Mouse (Mus musculus) cerebellum, adult 11 months (tissue): ENCODE results near the gene Ccdc117.
A peak's percentile ranks its signal among the peaks of the same experiment; 100 is the strongest.
"Not testable (repeated sequence)": the region's sequence is repeated elsewhere in the genome, so short reads cannot be mapped to it uniquely, and the experiment has no call there.

Source experiments
- DNase-seq: peaks from one replicate; pipeline ENCODE4 v3.0.0; 2022

Ccdc117 gene

DNA sequence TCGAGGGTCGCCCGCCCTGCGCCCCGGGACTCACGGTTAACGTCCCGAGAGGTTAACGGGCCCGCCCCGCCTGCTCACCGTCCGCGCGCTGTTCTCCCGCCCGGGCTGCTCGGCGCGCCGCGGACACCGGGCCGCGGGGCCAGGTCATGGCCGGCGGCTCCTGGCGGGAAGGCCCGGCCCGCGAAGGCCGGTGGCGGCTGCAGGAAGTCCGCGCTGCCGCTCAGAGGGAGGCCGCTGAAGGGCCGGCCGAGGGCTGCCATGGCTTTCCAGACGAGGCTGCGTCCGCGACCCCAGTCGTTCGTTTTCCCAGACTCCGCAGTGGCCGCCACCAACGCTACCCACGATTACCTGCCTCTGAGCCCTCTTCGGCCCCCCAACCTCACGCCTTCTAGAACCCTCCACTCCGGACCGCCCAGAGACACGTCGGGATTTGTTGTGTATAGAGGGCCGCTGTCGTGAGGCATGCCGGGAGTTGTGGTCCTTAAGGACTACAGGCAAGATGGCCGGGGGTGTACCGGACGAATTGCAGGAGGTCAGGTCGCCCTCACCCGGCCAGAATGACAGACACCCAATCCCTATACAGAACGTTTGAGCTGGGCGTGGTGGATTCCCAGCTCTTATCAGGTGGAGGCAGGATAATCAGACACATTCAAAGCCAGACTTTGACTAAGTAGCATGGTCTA is at the start of gene Ccdc117:
Ccdc117 (minus strand) TSS at position 389 of the 683 bp plus-strand sequence.
- peak; percentile 85 for DNase-seq

DNA sequence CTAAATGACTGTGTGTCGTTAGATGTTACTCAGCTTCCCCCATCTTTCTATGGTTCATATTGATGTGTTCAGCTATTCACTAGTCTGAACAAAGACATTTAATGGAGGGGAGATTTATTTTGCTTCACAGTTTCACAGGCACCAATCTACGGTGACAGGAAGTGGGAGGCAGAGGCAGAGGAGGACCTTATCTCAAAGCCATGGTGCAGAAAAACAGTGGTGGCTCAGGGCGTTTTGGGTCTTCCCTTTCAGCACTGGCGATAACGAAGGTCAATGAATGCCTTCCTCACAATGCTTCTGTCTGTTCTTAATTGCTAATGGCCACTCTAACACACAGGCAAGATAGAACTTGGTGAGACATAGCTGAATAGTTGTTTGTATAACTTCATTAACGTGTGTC is 33.1 kb upstream of the Ccdc117 start:
- no peak for DNase-seq

- no peak for DNase-seq
Measured at GRCm38 (mm10) chr11:5573821-5574220, 31.8 kb upstream of the Ccdc117 start.

- no peak for DNase-seq
Measured at GRCm38 (mm10) chr11:5571856-5572255, 29.9 kb upstream of the Ccdc117 start.

GRCm38 (mm10) chr11:5569474-5569873 is 27.5 kb upstream of the Ccdc117 start, which contains the start of gene Ankrd36:
Gene Ankrd36 (plus strand): TSS chr11:5569684.
- DNase-seq = no peak

DNA sequence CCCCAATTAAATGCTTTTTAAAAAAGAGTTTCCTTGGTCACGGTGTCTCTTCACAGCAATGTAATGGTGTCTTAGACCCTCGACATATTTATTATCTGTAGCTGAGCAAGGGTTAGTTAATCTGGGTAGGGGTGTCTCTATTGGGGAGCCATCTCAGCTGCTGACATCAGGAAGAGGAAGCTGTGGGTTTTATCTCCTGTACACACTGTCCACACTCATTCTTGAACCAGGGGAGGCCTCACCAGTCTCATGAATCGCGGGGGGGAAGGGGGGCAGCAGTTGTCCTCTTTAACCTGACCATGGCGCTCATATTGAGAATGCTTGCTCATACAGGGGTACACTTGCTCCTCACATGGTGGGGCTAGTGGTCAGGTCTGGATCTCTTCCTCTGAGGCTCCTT is 26.1 kb upstream of the Ccdc117 start:
- DNase-seq = no peak

- no peak for DNase-seq
Measured at GRCm38 (mm10) chr11:5567654-5568053, 25.7 kb upstream of the Ccdc117 start.

DNA sequence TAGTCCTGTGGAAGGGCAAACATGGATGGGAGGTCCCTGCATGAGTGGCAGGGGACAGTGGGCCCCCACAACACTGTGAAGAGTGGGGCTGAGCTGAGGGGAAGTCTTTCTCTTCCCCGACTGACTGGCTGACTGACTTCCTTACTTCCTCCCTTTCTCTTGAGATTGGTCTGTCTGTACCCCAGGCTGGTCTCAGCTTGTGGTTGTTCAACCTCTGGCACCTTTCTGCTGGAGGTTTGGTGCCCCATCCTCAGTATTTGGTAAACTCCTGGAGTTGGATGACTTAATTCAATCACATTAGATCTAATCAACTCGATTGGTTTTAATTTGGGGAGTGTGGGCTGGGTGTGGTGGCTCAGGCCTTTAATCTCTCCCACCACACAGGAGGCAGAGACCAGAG is 24.5 kb upstream of the Ccdc117 start:
- DNase-seq = no peak

GRCm38 (mm10) chr11:5565596-5565995 is 23.6 kb upstream of the Ccdc117 start:
- no peak for DNase-seq

DNA sequence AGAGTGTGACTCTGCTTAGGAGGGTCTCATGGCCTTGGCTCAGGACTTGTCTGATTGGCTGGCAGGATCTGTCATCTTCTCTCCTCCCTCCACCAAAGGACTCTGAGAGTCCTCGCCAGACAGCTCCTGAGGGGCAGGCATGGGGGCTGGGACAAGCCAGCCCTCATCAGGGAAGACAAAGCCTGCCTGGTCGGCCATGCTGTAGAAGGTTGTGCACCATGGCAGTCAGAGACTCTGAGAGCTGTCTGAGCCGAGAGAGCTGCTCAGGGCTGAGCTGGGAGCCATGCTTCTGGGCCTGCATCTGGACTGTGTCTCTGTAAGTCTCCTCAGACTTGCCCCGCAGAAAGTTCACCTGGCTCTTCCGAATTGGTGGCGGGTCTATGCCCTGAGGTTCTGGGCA is 21.9 kb upstream of the Ccdc117 start:
- DNase-seq = no peak

GRCm38 (mm10) chr11:5562625-5563268 is 20.8 kb upstream of the Ccdc117 start:
- no peak for DNase-seq

DNA sequence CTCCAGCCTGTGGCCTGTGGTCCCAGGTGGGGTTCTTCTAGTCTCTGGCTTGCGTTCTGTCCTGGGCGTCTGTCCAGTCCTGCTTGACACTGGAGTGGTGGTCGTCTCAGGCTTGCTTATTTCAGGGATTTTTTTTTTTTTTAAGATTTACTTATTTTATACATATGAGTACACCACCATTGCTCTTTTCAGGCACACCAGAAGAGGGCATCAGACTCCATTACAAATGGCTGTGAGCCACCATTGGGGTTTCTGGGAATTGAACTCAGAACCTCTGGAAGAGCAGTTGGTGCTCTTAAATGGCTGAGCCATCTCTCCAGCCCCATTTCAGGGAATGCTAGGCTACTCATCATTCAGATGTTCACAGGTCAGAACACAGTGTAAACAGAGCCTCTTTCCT is 18.3 kb upstream of the Ccdc117 start:
- no peak for DNase-seq

DNA sequence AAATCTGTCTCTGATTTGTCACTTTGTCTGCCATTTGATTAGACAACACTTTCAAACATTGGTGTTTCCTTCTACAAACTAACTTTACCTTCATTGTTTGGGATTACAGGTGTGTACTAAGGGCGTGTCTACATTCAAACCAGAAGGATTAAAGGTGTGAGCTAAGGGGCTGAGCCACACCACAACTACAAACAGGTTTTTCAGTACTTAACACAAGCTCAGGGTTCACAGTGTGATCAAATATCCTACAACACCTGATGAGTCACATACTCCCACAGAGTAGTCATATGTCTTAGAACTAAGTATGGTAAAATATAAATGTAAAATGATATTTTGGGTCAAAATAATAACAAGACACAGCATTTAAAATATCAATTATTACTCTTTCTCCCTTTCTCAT is 9.9 kb upstream of the Ccdc117 start:
- no peak for DNase-seq

GRCm38 (mm10) chr11:5551430-5551829 is 9.4 kb upstream of the Ccdc117 start:
- DNase-seq = no peak

GRCm38 (mm10) chr11:5546693-5547092 is 4.7 kb upstream of the Ccdc117 start:
- DNase-seq = no peak

DNA sequence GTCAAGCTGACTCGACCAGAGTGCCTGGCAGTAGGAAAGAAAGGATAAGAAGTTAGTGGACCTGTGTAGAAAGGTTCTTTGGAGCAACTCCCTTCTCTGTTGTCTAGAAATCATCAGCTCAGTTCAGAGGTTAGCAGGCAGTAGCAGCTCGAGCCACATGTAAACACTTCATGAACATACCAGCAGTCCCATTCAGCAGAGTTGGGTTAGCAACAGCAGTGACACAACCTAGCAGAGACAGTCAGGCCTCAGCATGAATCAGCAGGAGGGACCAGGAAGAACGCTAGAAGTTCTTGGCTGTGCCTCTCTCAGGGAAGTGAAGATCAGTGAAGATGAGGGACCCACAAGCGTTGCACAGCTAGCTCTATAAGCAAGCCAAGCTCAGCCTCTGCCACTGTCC is 3.5 kb upstream of the Ccdc117 start:
- no peak for DNase-seq

DNA sequence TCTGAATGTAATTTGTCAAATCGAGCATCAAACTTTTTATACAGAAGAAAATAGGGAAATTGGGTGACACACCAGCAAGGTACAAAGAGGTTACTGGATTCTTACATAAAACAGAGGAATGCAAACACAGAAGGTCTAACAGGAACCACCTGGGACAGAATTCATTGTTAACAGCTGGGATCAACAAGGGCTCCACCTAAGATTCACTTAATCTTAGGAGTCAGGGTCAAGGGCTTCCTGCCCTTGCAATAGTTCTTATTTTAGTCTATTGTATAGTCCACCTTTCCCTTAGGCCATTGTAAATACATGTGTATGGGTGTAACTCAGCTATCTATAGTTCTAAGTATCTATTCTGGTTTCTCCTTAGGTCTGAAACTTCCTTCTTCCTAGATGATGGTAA is 2.7 kb upstream of the Ccdc117 start:
- DNase-seq = not testable (repeated sequence)

DNA sequence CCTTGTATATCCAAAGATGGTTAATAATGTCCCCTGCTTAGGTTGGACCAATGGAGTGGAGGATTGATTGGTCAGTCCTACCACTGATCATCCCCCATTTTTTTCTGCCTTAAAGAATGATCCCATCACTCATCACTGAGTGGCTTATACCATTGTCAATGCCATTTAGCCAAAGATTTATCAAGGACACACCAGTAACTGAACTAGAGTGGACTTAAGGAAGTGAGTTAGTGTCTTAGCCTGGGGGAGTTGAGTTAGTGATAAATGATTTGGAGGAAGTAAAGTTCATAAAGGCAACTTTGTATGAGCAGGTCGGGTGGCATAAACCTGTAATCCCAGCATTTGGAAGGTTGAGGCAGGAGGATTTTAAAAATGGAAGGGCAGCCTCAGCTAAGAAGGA is 1.3 kb upstream of the Ccdc117 start:
- no peak for DNase-seq

- no peak for DNase-seq
Measured at GRCm38 (mm10) chr11:5542482-5543185, 647 bp upstream of the Ccdc117 start.

DNA sequence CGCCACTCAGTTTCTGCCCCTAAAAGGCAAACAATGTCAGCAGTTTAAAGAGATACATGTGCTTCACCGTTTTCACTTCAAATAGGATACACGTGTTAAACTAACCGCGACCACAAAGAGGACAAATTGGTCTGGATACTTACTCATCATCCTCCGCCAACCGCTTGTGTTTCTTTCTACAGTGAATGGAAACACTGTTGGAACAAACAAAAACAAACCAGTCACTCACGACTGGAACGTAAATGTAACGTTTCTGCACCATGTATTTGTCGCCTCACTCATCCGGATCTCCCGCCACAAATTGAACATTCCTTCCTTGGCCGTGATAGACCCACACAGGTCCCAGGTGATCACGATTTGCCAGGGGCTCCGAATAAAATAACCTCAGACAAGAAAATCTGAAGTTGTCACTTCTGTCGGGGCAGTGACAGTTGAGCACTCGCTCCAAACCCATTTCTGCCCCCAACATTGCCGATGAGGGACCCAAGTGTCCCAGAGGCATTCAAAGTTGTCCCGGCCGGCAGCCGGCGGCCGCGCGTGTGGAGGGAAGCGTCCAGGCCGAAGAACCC is 673 bp downstream of the Ccdc117 start:
- no peak for DNase-seq

- DNase-seq = no peak
Measured at GRCm38 (mm10) chr11:5540331-5540730, 1.7 kb downstream of the Ccdc117 start.

GRCm38 (mm10) chr11:5537454-5537853 is 4.5 kb downstream of the Ccdc117 start:
- not testable (repeated sequence) for DNase-seq

DNA sequence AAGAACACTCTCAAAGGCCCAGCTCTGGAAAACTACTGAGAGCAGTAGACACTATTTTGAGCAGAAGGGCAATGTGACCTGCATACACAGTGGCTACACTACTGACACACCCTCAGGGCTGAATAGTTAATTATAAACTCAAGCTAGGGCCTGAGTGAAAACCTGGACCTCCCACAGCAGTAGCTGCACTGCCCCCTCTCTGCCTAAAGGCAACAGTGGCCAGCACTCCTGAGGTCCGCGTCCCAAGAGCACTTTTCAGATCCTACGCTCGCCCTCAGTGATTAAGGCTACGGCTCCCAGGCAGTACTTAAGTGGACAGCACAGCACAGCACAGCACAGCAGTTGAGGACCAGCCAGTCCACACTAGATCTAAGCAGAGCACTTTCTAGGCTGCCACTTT is 8.9 kb downstream of the Ccdc117 start:
- no peak for DNase-seq

- DNase-seq = no peak
Measured at GRCm38 (mm10) chr11:5530717-5531116, 11.3 kb downstream of the Ccdc117 start.
